Mouse (Mus musculus) C2C12 (cell line): ENCODE data around the gene Crybg3.

ENCODE experiments used
- CTCF ChIP-seq: IDR thresholded peaks from one replicate; pipeline ENCODE4 v1.5.1; 2011; ENCODE audit not compliant: control insufficient read depth, insufficient read depth, insufficient read length
- MYOD1 ChIP-seq: IDR thresholded peaks from one replicate; pipeline ENCODE4 v1.6.1; 2011; ENCODE audit warnings: low read depth; ENCODE audit not compliant: control insufficient read depth, insufficient read length
- USF1 ChIP-seq: IDR thresholded peaks from one replicate; pipeline ENCODE4 v1.6.1; 2011; ENCODE audit warnings: low read depth, mild to moderate bottlenecking, control low read depth, moderate library complexity

DNA sequence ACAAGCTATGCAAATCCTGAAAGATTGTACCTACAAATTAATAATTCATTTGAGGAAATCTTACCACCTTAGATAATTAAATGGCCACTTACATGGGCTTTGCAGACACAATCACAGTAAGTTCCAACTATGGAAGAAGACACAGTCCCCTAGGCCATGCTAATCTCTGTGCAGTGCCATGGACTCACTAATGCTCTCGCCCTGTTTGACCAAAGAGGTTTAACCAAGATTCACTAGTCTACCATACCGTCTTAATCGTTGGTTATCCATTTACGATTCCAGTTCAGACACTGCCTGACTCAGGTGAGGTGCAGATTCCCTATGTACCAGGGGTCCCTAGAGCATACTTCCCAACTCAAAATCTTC is 52.2 kb downstream of the Crybg3 start:
- no peak for TF ChIP-seq CTCF
- TF ChIP-seq USF1 = no peak
- no peak for TF ChIP-seq MYOD1
